In the genomic region with DNA sequence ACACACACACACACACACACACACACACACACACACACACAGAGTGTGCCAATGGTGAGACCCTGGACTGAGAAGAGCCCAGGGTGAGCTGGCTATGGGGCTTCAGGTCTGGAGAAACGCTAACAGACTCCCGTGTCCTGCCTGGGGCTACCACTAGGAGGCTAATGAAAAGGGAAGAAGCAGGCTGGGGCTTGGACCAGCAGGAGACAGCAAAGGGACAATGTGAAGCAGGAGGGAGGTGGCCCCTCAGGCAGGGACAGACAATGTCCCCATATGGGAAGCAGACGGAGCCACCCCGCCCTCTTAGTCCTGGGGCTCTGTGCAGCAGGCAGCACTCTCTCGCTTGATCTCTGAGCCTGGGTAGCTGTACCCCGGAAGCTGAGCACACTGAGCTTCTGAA, we compare ENCODE assay signal across 8 mouse cellular contexts.
A peak's percentile ranks its signal among the peaks of the same experiment; 100 is the strongest.
DNase-seq lines count a peak whose midpoint lies in the region; ATAC-seq and TF ChIP-seq lines count a peak whose summit lies in the region.
"Had no signal": no experiment of that assay in that cellular context is flagged by ENCODE, and none has a peak within 500 bp of the region (broad histone marks: within the 10 kb centered on the region; RNA-seq: fewer than 3 reads in every experiment).

No protein-coding gene starts in this region.

- 9% methylated on average over 6 of the region's 6 CpGs for WGBS in liver, embryonic 12.5 days (ENCODE audit: insufficient replicate concordance)
- WGBS in liver, postnatal 0 days (ENCODE audit: insufficient replicate concordance) = 6% methylated on average over 6 of the region's 6 CpGs

- H3K4me3 ChIP-seq in liver, embryonic 12.5 days = no peak overlapping the region
- H3K4me3 ChIP-seq in liver, postnatal 0 days (ENCODE audit: low read depth, low read length) = no peak overlapping the region
- H3K4me3 ChIP-seq: erythroblast, embryonic 14.5 days had no signal

- H3K4me2 ChIP-seq in liver, embryonic 12.5 days = no peak overlapping the region
- H3K4me2 ChIP-seq in liver, postnatal 0 days (ENCODE audit: low read depth, low read length) = no peak overlapping the region

- H3K36me3 ChIP-seq in liver, embryonic 12.5 days = no peaks in the 10 kb centered on the region
- H3K36me3 ChIP-seq in liver, postnatal 0 days (replicated peaks; ENCODE audit: insufficient read depth, low read length) = no peaks in the 10 kb centered on the region

- peaks cover 86% of the 10 kb centered on the region for H3K27me3 ChIP-seq in liver, embryonic 12.5 days (replicated peaks)
- peaks cover 40% of the 10 kb centered on the region for H3K27me3 ChIP-seq in liver, postnatal 0 days (ENCODE audit: insufficient read depth, low read length)

- no peak overlapping the region for H3K9ac ChIP-seq in liver, embryonic 12.5 days
- no peak overlapping the region for H3K9ac ChIP-seq in liver, postnatal 0 days (replicated peaks)

- no peak for TF ChIP-seq EP300 in liver, postnatal 0 days (IDR thresholded peaks at IDR 0.05; ENCODE audit: low read depth)

- TF ChIP-seq CTCF in liver, postnatal 0 days (IDR thresholded peaks at IDR 0.05; ENCODE audit: low read depth) = peak; percentile 72

- no peak overlapping the region for H3K27ac ChIP-seq in liver, embryonic 12.5 days
- no peak overlapping the region for H3K27ac ChIP-seq in liver, postnatal 0 days (ENCODE audit: low read depth)

- H3K4me1 ChIP-seq in liver, embryonic 12.5 days = no peaks in the 10 kb centered on the region
- no peaks in the 10 kb centered on the region for H3K4me1 ChIP-seq in liver, postnatal 0 days (ENCODE audit: insufficient read depth)

- H3K9me3 ChIP-seq in liver, embryonic 12.5 days (replicated peaks) = no peaks in the 10 kb centered on the region
- no peaks in the 10 kb centered on the region for H3K9me3 ChIP-seq in liver, postnatal 0 days (ENCODE audit: low read length)

- DNase-seq in liver (peak; percentile 36), NIH3T3 (ENCODE audit: low read depth) (peak; percentile 66)
- DNase-seq in cerebellum, adult 9-11 months = peak; percentile 17
- peak; percentile 78 for DNase-seq in heart, postnatal 4 days
- peak; percentile 44 for DNase-seq in liver, postnatal 0 days
- peak; percentile 80 for DNase-seq in testis, postnatal 10 days (ENCODE audit: low spot score)

- no peak for ATAC-seq in liver, embryonic 12.5 days
- ATAC-seq in liver, postnatal 0 days = no peak

Comparison
In these comparisons a context has a peak if more than half of its experiments do, and no peak if none do; other contexts are left out.
1. DNase-seq: peak in every context shown above with its lines; median percentile 80 in testis, postnatal 10 days; 78 in heart, postnatal 4 days; 66 in NIH3T3; 44 in liver, postnatal 0 days; 36 in liver; 17 in cerebellum, adult 9-11 months.